Mouse (Mus musculus): Measurements from ENCODE around the gene Drc3. TPM values are rescaled to one million over a fixed set of nuclear protein-coding genes. Genes with fewer than 3 reads are reported as not detected.

Gene Drc3
- 2.8 and 6.0 TPM in 2 replicates for polyA plus RNA-seq (2016; fragmentation: Nextera tagmentation; extraction: Ambion mirVana)

GRCm38 (mm10) chr11:60352559-60353411, at the start of gene Drc3, which contains the start of gene Tom1l2:
Gene Drc3, plus strand, starts transcription at chr11:60353329.
Gene Tom1l2, minus strand, starts transcription at chr11:60352905.
- Histone ChIP-seq H3K27me3 (ENCODE audit: insufficient read depth, poor library complexity, severe bottlenecking) (no peaks in the 10 kb centered on the region), H3K36me3 (no peaks in the 10 kb centered on the region), H3K4me1 (replicated peaks) (peaks cover 22% of the 10 kb centered on the region), H3K4me3 (peak within 1 kb of the TSS; percentile 75), H3K9me3 (no peaks in the 10 kb centered on the region), H3K27ac (peak within 1 kb of the TSS; percentile 84)
- WGBS = under 1% methylated on average over 57 of the region's 57 CpGs
- DNase-seq (ENCODE audit: low spot score) = peak; percentile 100

GRCm38 (mm10) chr11:60303497-60303896, 49.6 kb upstream of the Drc3 start:
- WGBS = 74% methylated on average over 2 of the region's 2 CpGs

GRCm38 (mm10) chr11:60305611-60306010, 47.5 kb upstream of the Drc3 start:
- Histone ChIP-seq H3K9me3 (no peaks in the 10 kb centered on the region), H3K36me3 (no peaks in the 10 kb centered on the region), H3K4me1 (replicated peaks) (peaks cover 38% of the 10 kb centered on the region), H3K27ac (no peak overlapping the region), H3K27me3 (ENCODE audit: insufficient read depth, poor library complexity, severe bottlenecking) (no peaks in the 10 kb centered on the region), H3K4me3 (no peak overlapping the region)
- WGBS = 66% methylated on average over 4 of the region's 4 CpGs
- DNase-seq (ENCODE audit: low spot score) = no peak

More at GRCm38 (mm10) chr11:60303497-60303896, 49.6 kb upstream of the Drc3 start:
- no peak for DNase-seq (ENCODE audit: low spot score)
- no peak overlapping the region for H3K27ac ChIP-seq
- no peak overlapping the region for H3K4me3 ChIP-seq
- H3K36me3 ChIP-seq = no peaks in the 10 kb centered on the region
- H3K9me3 ChIP-seq = no peaks in the 10 kb centered on the region
- H3K27me3 ChIP-seq (ENCODE audit: insufficient read depth, poor library complexity, severe bottlenecking) = no peaks in the 10 kb centered on the region
- H3K4me1 ChIP-seq (replicated peaks) = peaks cover 32% of the 10 kb centered on the region

- Histone ChIP-seq H3K27ac (no peak overlapping the region), H3K4me3 (no peak overlapping the region), H3K27me3 (ENCODE audit: insufficient read depth, poor library complexity, severe bottlenecking) (no peaks in the 10 kb centered on the region), H3K4me1 (replicated peaks) (peaks cover 38% of the 10 kb centered on the region), H3K36me3 (no peaks in the 10 kb centered on the region), H3K9me3 (no peaks in the 10 kb centered on the region)
- WGBS = 55% methylated on average over 4 of the region's 4 CpGs
- DNase-seq (ENCODE audit: low spot score) = peak; percentile 54
Measured at GRCm38 (mm10) chr11:60306834-60307233, 46.3 kb upstream of the Drc3 start.

GRCm38 (mm10) chr11:60307375-60307825, 45.7 kb upstream of the Drc3 start:
- WGBS = 90% methylated on average over 2 of the region's 2 CpGs

GRCm38 (mm10) chr11:60308061-60308460, 45.1 kb upstream of the Drc3 start:
- no peaks in the 10 kb centered on the region for H3K36me3 ChIP-seq
- H3K4me1 ChIP-seq (replicated peaks) = peaks cover 37% of the 10 kb centered on the region
- 91% methylated on average over 2 of the region's 2 CpGs for WGBS

More at GRCm38 (mm10) chr11:60307375-60307825, 45.7 kb upstream of the Drc3 start:
- H3K9me3 ChIP-seq = no peaks in the 10 kb centered on the region
- no peaks in the 10 kb centered on the region for H3K27me3 ChIP-seq (ENCODE audit: insufficient read depth, poor library complexity, severe bottlenecking)
- H3K4me1 ChIP-seq (replicated peaks) = peaks cover 38% of the 10 kb centered on the region
- no peaks in the 10 kb centered on the region for H3K36me3 ChIP-seq
- no peak overlapping the region for H3K27ac ChIP-seq
- H3K4me3 ChIP-seq = no peak overlapping the region
- DNase-seq (ENCODE audit: low spot score) = no peak

GRCm38 (mm10) chr11:60308506-60309116, 44.5 kb upstream of the Drc3 start:
- no peaks in the 10 kb centered on the region for H3K27me3 ChIP-seq (ENCODE audit: insufficient read depth, poor library complexity, severe bottlenecking)
- no peak for DNase-seq (ENCODE audit: low spot score)
- no peaks in the 10 kb centered on the region for H3K9me3 ChIP-seq
- no peaks in the 10 kb centered on the region for H3K36me3 ChIP-seq
- H3K27ac ChIP-seq = peak overlapping the region; percentile 45; the same call in 1 of the 2 replicates
- WGBS = 79% methylated on average over 12 of the region's 12 CpGs
- peaks cover 32% of the 10 kb centered on the region for H3K4me1 ChIP-seq (replicated peaks)
- H3K4me3 ChIP-seq = no peak overlapping the region

More at GRCm38 (mm10) chr11:60308061-60308460, 45.1 kb upstream of the Drc3 start:
- Histone ChIP-seq H3K4me3 (no peak overlapping the region), H3K27me3 (ENCODE audit: insufficient read depth, poor library complexity, severe bottlenecking) (no peaks in the 10 kb centered on the region), H3K27ac (no peak overlapping the region), H3K9me3 (no peaks in the 10 kb centered on the region)
- no peak for DNase-seq (ENCODE audit: low spot score)

- H3K27me3 ChIP-seq (ENCODE audit: insufficient read depth, poor library complexity, severe bottlenecking) = no peaks in the 10 kb centered on the region
- H3K4me3 ChIP-seq = no peak overlapping the region
- no peak for DNase-seq (ENCODE audit: low spot score)
- no peaks in the 10 kb centered on the region for H3K9me3 ChIP-seq
- H3K4me1 ChIP-seq (replicated peaks) = peaks cover 32% of the 10 kb centered on the region
- H3K36me3 ChIP-seq = no peaks in the 10 kb centered on the region
- H3K27ac ChIP-seq = peak overlapping the region; percentile 59; the same call in 1 of the 2 replicates
Measured at GRCm38 (mm10) chr11:60309875-60310274, 43.3 kb upstream of the Drc3 start.

- H3K27me3 ChIP-seq (ENCODE audit: insufficient read depth, poor library complexity, severe bottlenecking) = no peaks in the 10 kb centered on the region
- WGBS = 8% methylated on average over 8 of the region's 8 CpGs
- H3K27ac ChIP-seq = peak overlapping the region; percentile 89
- peaks cover 32% of the 10 kb centered on the region for H3K4me1 ChIP-seq (replicated peaks)
- H3K9me3 ChIP-seq = no peaks in the 10 kb centered on the region
- peak; percentile 52 for DNase-seq (ENCODE audit: low spot score)
- peak overlapping the region; percentile 7 for H3K4me3 ChIP-seq
- no peaks in the 10 kb centered on the region for H3K36me3 ChIP-seq
Measured at GRCm38 (mm10) chr11:60311025-60311854, 41.9 kb upstream of the Drc3 start.

- no peaks in the 10 kb centered on the region for H3K27me3 ChIP-seq (ENCODE audit: insufficient read depth, poor library complexity, severe bottlenecking)
- H3K27ac ChIP-seq = no peak overlapping the region
- WGBS = 82% methylated on average over 7 of the region's 7 CpGs
- no peaks in the 10 kb centered on the region for H3K36me3 ChIP-seq
- H3K4me3 ChIP-seq = no peak overlapping the region
- no peaks in the 10 kb centered on the region for H3K9me3 ChIP-seq
- DNase-seq (ENCODE audit: low spot score) = no peak
- peaks cover 30% of the 10 kb centered on the region for H3K4me1 ChIP-seq (replicated peaks)
Measured at GRCm38 (mm10) chr11:60316250-60316649, 36.9 kb upstream of the Drc3 start.

GRCm38 (mm10) chr11:60316883-60317282, 36.2 kb upstream of the Drc3 start:
- Histone ChIP-seq H3K4me1 (replicated peaks) (peaks cover 24% of the 10 kb centered on the region), H3K27me3 (ENCODE audit: insufficient read depth, poor library complexity, severe bottlenecking) (no peaks in the 10 kb centered on the region), H3K4me3 (no peak overlapping the region), H3K27ac (0 out of 2 replicates have a peak overlapping the region, but pooled peaks have one; percentile 5), H3K36me3 (no peaks in the 10 kb centered on the region), H3K9me3 (no peaks in the 10 kb centered on the region)
- WGBS = 83% methylated on average over 8 of the region's 8 CpGs
- no peak for DNase-seq (ENCODE audit: low spot score)

- Histone ChIP-seq H3K4me1 (replicated peaks) (peaks cover 17% of the 10 kb centered on the region), H3K27me3 (ENCODE audit: insufficient read depth, poor library complexity, severe bottlenecking) (no peaks in the 10 kb centered on the region), H3K27ac (no peak overlapping the region), H3K36me3 (no peaks in the 10 kb centered on the region), H3K4me3 (no peak overlapping the region), H3K9me3 (no peaks in the 10 kb centered on the region)
- 85% methylated on average over 7 of the region's 7 CpGs for WGBS
- no peak for DNase-seq (ENCODE audit: low spot score)
Measured at GRCm38 (mm10) chr11:60317376-60318102, 35.6 kb upstream of the Drc3 start.
